Mouse (Mus musculus): ENCODE results near the gene Amy2a2.
"Not testable (repeated sequence)": the region's sequence is repeated elsewhere in the genome, so short reads cannot be mapped to it uniquely, and the experiment has no call there.

The Amy2a2 gene

GRCm38 (mm10) chr3:113356558-113356957 is at the start of gene Amy2a2:
Amy2a2 (minus strand) TSS chr3:113356658.
- DNase-seq: not testable (repeated sequence)

GRCm38 (mm10) chr3:113345484-113345883 is 11.0 kb downstream of the Amy2a2 start:
- not testable (repeated sequence) for DNase-seq

- not testable (repeated sequence) for DNase-seq
Measured at GRCm38 (mm10) chr3:113323952-113324351, 32.5 kb downstream of the Amy2a2 start, which contains the start of gene Amy2a3. Amy2a3 (minus strand) TSS chr3:113324052.

GRCm38 (mm10) chr3:113312937-113313336 is 43.5 kb downstream of the Amy2a2 start:
- DNase-seq: not testable (repeated sequence)

All from lung, postnatal 14 days (tissue).